Mouse (Mus musculus) neural tube, embryonic 14.5 days (tissue): Measurements from ENCODE around the gene Slit1. TPM values are rescaled to one million over a fixed set of nuclear protein-coding genes. Genes with fewer than 3 reads are reported as not detected.

Experiments used
- ATAC-seq: fragments of 200-750 bp; cut with Nextera tagmentation; 2 replicates; pipeline ENCODE4 v1.8.0; 2017; ENCODE audit warnings: low read depth, mild to moderate bottlenecking, moderate TSS enrichment, moderate library complexity
- H3K27ac ChIP-seq: fragments of 300-500 bp; sonication (generic); 2 replicates; pipeline ENCODE4 v1.5.1; 2014; ENCODE audit warnings: low read depth, mild to moderate bottlenecking, control low read depth, low read length, moderate library complexity, mixed read lengths
- H3K27me3 ChIP-seq: fragments of 300-500 bp; sonication (generic); 2 replicates; pipeline ENCODE4 v1.6.1; 2014; ENCODE audit warnings: low read length; ENCODE audit not compliant: control insufficient read depth, insufficient read depth
- H3K36me3 ChIP-seq: fragments of 300-500 bp; sonication (generic); 2 replicates; pipeline ENCODE4 v1.6.1; 2014; ENCODE audit warnings: low read length, mixed read lengths; ENCODE audit not compliant: control insufficient read depth, insufficient read depth
- H3K4me1 ChIP-seq: fragments of 300-500 bp; sonication (generic); 2 replicates; pipeline ENCODE4 v1.6.1; 2014; ENCODE audit warnings: low read length; ENCODE audit not compliant: control insufficient read depth, insufficient read depth
- H3K4me2 ChIP-seq: fragments of 300-500 bp; sonication (generic); 2 replicates; pipeline ENCODE4 v1.6.1; 2014; ENCODE audit warnings: mild to moderate bottlenecking, low read depth, low read length, control low read depth
- H3K4me3 ChIP-seq: fragments of 300-500 bp; sonication (generic); 2 replicates; pipeline ENCODE4 v1.5.1; 2014; ENCODE audit warnings: low read depth, low read length, control low read depth, mixed read lengths
- H3K9ac ChIP-seq: fragments of 300-500 bp; sonication (generic); replicated peaks from 2 replicates; pipeline ENCODE4 v1.6.1; 2014; ENCODE audit warnings: low read depth, mild to moderate bottlenecking, control low read depth, low read length, mixed read lengths
- H3K9me3 ChIP-seq: fragments of 300-500 bp; sonication (generic); 2 replicates; pipeline ENCODE4 v1.6.1; 2016; ENCODE audit warnings: low read length; ENCODE audit not compliant: control insufficient read depth
- WGBS: fragments of 180-500 bp; shearing (Covaris S2); extraction: QIAGEN DNeasy Blood & Tissue Kit; methylation state at CpG from one replicate; pipeline ENCODE4 v1.1.7; 2014; 5-methylcytosine and 5-hydroxymethylcytosine counted together
- polyA plus RNA-seq: library from polyadenylated mRNA; unstranded; fragments of >200 nt; fragmentation: Nextera tagmentation; extraction: Ambion mirVana; gene quantifications from 2 replicates; pipeline ENCODE4 v1.2.1, GENCODE M21; 2014

Slit1 gene
- polyA plus RNA-seq, 1 experiment from 2014 or later, result 53.5 TPM

- WGBS, result 30% methylated on average over 9 of the region's 9 CpGs
- Histone ChIP-seq H3K4me1 (peaks cover 37% of the 10 kb centered on the region), H3K36me3 (no peaks in the 10 kb centered on the region), H3K9me3 (no peaks in the 10 kb centered on the region), H3K4me2 (no peak overlapping the region), H3K9ac (no peak overlapping the region), H3K27ac (peak overlapping the region; percentile 52; the same call in 1 of the 2 replicates), H3K4me3 (no peak overlapping the region), H3K27me3 (no peaks in the 10 kb centered on the region; the same call in 1 of the 2 replicates)
- ATAC-seq, result no peak
Observed at GRCm38 (mm10) chr19:41714431-41714917, 29.0 kb downstream of the Slit1 start.

GRCm38 (mm10) chr19:41712829-41713228 is 30.6 kb downstream of the Slit1 start:
- Histone ChIP-seq H3K27me3 (no peaks in the 10 kb centered on the region; the same call in 1 of the 2 replicates), H3K4me3 (no peak overlapping the region), H3K4me1 (peaks cover 33% of the 10 kb centered on the region), H3K9me3 (no peaks in the 10 kb centered on the region), H3K9ac (no peak overlapping the region), H3K4me2 (no peak overlapping the region), H3K36me3 (no peaks in the 10 kb centered on the region), H3K27ac (no peak overlapping the region)
- 63% methylated on average over 8 of the region's 8 CpGs for WGBS
- peak; percentile 48 for ATAC-seq

GRCm38 (mm10) chr19:41711665-41712064 is 31.8 kb downstream of the Slit1 start:
- no peaks in the 10 kb centered on the region; the same call in 1 of the 2 replicates for H3K27me3 ChIP-seq
- no peaks in the 10 kb centered on the region for H3K9me3 ChIP-seq
- H3K4me1 ChIP-seq, result peaks cover 32% of the 10 kb centered on the region
- H3K4me3 ChIP-seq, result no peak overlapping the region
- ATAC-seq, result no peak
- no peak overlapping the region for H3K27ac ChIP-seq
- H3K9ac ChIP-seq, result no peak overlapping the region
- no peaks in the 10 kb centered on the region for H3K36me3 ChIP-seq
- no peak overlapping the region for H3K4me2 ChIP-seq
- WGBS, result 90% methylated on average over 9 of the region's 9 CpGs

- H3K9me3 ChIP-seq, result no peaks in the 10 kb centered on the region
- H3K9ac ChIP-seq, result no peak overlapping the region
- H3K4me1 ChIP-seq, result peaks cover 32% of the 10 kb centered on the region
- H3K4me3 ChIP-seq, result no peak overlapping the region
- no peak overlapping the region for H3K4me2 ChIP-seq
- no peaks in the 10 kb centered on the region; the same call in 1 of the 2 replicates for H3K27me3 ChIP-seq
- no peak for ATAC-seq
- WGBS, result 55% methylated on average over 12 of the region's 12 CpGs
- no peaks in the 10 kb centered on the region for H3K36me3 ChIP-seq
- H3K27ac ChIP-seq, result no peak overlapping the region
Observed at GRCm38 (mm10) chr19:41709497-41710165, 33.8 kb downstream of the Slit1 start.

- no peak for ATAC-seq
- H3K4me1 ChIP-seq, result peaks cover 23% of the 10 kb centered on the region
- H3K27me3 ChIP-seq, result no peaks in the 10 kb centered on the region; the same call in 1 of the 2 replicates
- no peak overlapping the region for H3K4me2 ChIP-seq
- H3K36me3 ChIP-seq, result no peaks in the 10 kb centered on the region
- H3K9ac ChIP-seq, result 0 out of 2 replicates have a peak overlapping the region, but pooled peaks have one; percentile 4
- no peaks in the 10 kb centered on the region for H3K9me3 ChIP-seq
- 14% methylated on average over 12 of the region's 12 CpGs for WGBS
- H3K4me3 ChIP-seq, result no peak overlapping the region
- H3K27ac ChIP-seq, result peak overlapping the region; percentile 66; the same call in 1 of the 2 replicates
Observed at GRCm38 (mm10) chr19:41707850-41708249, 35.6 kb downstream of the Slit1 start.

GRCm38 (mm10) chr19:41706094-41706828 is 37.2 kb downstream of the Slit1 start:
- no peaks in the 10 kb centered on the region for H3K9me3 ChIP-seq
- no peaks in the 10 kb centered on the region for H3K27me3 ChIP-seq
- H3K36me3 ChIP-seq, result no peaks in the 10 kb centered on the region
- 15% methylated on average over 17 of the region's 17 CpGs for WGBS
- no peak overlapping the region for H3K9ac ChIP-seq
- peaks cover 23% of the 10 kb centered on the region for H3K4me1 ChIP-seq
- H3K27ac ChIP-seq, result peak overlapping the region; percentile 66; the same call in 1 of the 2 replicates
- no peak overlapping the region for H3K4me2 ChIP-seq
- peak; percentile 65 for ATAC-seq
- H3K4me3 ChIP-seq, result no peak overlapping the region

- ATAC-seq, result peak; percentile 36; the same call in 1 of the 2 replicates
- no peaks in the 10 kb centered on the region for H3K36me3 ChIP-seq
- H3K9me3 ChIP-seq, result no peaks in the 10 kb centered on the region
- H3K27ac ChIP-seq, result peak overlapping the region; percentile 40
- no peak overlapping the region for H3K4me3 ChIP-seq
- H3K9ac ChIP-seq, result no peak overlapping the region; the same call in 1 of the 2 replicates
- WGBS, result 6% methylated on average over 12 of the region's 12 CpGs
- H3K27me3 ChIP-seq, result no peaks in the 10 kb centered on the region
- H3K4me1 ChIP-seq, result peaks cover 30% of the 10 kb centered on the region
- H3K4me2 ChIP-seq, result peak overlapping the region; percentile 11; the same call in 1 of the 2 replicates
Observed at GRCm38 (mm10) chr19:41705416-41705815, 38.0 kb downstream of the Slit1 start.

- H3K9me3 ChIP-seq, result no peaks in the 10 kb centered on the region
- H3K4me3 ChIP-seq, result no peak overlapping the region
- H3K4me1 ChIP-seq, result peaks cover 46% of the 10 kb centered on the region
- H3K9ac ChIP-seq, result no peak overlapping the region
- H3K36me3 ChIP-seq, result no peaks in the 10 kb centered on the region
- H3K27me3 ChIP-seq, result no peaks in the 10 kb centered on the region
- WGBS, result 67% methylated on average over 6 of the region's 6 CpGs
- no peak overlapping the region for H3K4me2 ChIP-seq
- H3K27ac ChIP-seq, result no peak overlapping the region
- no peak for ATAC-seq
Observed at GRCm38 (mm10) chr19:41702638-41703037, 40.8 kb downstream of the Slit1 start.
